Mouse (Mus musculus): ENCODE measurements at regions not wholly inside any gene's neighbourhood (a gene's known extent, or its start where the extent isn't known, plus 50 kb on each side); places are given as distances from the start of the nearest gene placed in this dataset.

DNA sequence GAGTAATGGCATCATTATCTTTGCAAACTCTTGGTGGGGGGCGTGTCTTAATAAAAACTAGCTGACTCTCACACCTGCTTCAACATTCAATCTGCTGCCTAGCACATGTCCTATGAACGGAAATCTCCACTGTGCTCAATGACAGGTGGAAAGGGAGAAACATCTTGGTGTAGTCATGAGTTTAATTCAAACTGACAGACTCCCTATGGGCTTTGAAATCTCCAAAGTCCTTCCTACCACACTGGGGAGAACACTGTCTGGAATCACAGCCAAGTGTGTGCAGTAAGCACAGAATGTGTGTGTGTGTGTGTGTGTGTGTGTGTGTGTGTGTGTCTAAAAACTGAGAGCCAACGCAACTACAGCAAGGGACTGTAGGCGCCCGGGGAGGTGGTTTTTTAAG lies 179.5 kb upstream of the Hnrnpa3 start:
- WGBS: 86% methylated on average over 5 of the region's 5 CpGs
- no peaks in the 10 kb centered on the region for H3K36me3 ChIP-seq
- H3K4me1 ChIP-seq: peaks cover 18% of the 10 kb centered on the region
- no peak overlapping the region for H3K4me2 ChIP-seq
- no peak overlapping the region for H3K9ac ChIP-seq
- 0 out of 2 replicates have a peak, but pooled peaks cover 4% of the 10 kb centered on the region for H3K27me3 ChIP-seq (replicated peaks)
- no peak for ATAC-seq (ENCODE audit: extremely low read depth, insufficient number of reproducible peaks, low FRiP score, low TSS enrichment)
- H3K9me3 ChIP-seq: no peaks in the 10 kb centered on the region
- H3K4me3 ChIP-seq: no peak overlapping the region
- no peak overlapping the region for H3K27ac ChIP-seq (replicated peaks)

DNA sequence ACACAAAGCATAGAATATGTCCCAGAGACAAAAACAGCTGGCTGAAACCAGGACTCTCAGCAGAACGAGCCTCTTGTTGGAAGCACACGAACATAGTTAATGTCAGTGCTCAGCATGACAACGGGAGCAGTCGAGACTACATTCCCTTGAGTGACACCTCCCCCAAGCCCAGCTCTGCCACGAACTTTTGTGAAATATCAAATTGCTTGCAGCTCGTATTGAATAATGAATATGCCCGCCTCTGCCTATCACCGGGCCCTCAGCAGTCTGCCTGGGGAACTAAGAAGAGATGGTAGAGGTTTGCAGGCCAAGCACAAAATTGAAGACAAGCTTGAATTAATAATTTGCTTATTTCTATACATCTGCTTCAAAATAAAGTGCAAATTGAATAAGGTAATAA lies 177.2 kb upstream of the Hnrnpa3 start:
- 50% methylated on average over 8 of the region's 8 CpGs for WGBS
- H3K36me3 ChIP-seq: no peaks in the 10 kb centered on the region
- H3K4me3 ChIP-seq: no peak overlapping the region
- H3K4me2 ChIP-seq: no peak overlapping the region
- H3K9ac ChIP-seq: no peak overlapping the region
- peaks cover 23% of the 10 kb centered on the region for H3K4me1 ChIP-seq
- no peaks in the 10 kb centered on the region for H3K9me3 ChIP-seq
- no peak for ATAC-seq (ENCODE audit: extremely low read depth, insufficient number of reproducible peaks, low FRiP score, low TSS enrichment)
- no peak overlapping the region for H3K27ac ChIP-seq (replicated peaks)
- 0 out of 2 replicates have a peak, but pooled peaks cover 4% of the 10 kb centered on the region for H3K27me3 ChIP-seq (replicated peaks)

DNA sequence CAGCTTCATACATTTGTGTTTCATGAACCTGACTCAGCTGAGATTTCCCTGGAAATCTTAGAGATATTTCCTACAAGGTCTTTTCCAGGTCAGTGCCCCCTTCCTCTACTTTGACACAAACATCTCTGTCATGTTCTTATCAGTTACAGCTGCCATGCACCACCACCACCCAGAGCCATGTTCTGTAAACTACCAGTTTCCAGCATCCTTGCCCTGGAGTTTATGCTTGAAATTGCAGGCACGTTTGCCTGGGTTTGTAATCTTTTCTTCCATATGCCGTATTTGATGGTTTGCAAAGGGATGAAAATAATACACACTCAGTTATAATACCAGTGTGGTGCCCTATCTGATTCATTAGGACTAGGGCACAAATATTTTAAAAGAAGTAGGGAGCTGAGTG lies 176.6 kb upstream of the Hnrnpa3 start:
- H3K9me3 ChIP-seq: no peaks in the 10 kb centered on the region
- no peak overlapping the region for H3K4me2 ChIP-seq
- H3K27ac ChIP-seq (replicated peaks): no peak overlapping the region
- H3K36me3 ChIP-seq: no peaks in the 10 kb centered on the region
- 31% methylated on average over 2 of the region's 2 CpGs for WGBS
- H3K4me3 ChIP-seq: no peak overlapping the region
- no peak overlapping the region for H3K9ac ChIP-seq
- ATAC-seq (ENCODE audit: extremely low read depth, insufficient number of reproducible peaks, low FRiP score, low TSS enrichment): no peak
- 0 out of 2 replicates have a peak, but pooled peaks cover 4% of the 10 kb centered on the region for H3K27me3 ChIP-seq (replicated peaks)
- peaks cover 23% of the 10 kb centered on the region for H3K4me1 ChIP-seq

DNA sequence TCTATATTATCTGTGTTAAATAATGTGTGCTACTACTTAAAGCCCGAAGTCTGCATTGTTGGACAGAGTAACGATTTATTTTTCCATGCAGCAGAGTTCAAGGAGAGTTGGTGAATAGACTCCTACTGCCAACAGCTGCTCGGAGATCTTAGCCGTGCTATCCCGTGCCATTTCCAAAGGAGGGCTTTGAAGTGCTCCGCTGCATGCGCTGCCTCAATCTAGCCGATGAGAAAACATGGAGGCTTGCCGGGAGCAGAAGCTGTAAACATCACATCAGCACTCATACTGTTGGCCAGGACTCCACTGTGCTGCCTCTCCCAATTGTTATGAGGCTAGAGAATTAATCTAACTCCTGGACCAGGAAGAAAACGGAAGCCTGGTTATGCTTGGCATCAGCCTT lies 174.1 kb upstream of the Hnrnpa3 start:
- H3K9ac ChIP-seq: no peak overlapping the region
- no peaks in the 10 kb centered on the region for H3K9me3 ChIP-seq
- H3K4me2 ChIP-seq: peak overlapping the region; percentile 56
- ATAC-seq (ENCODE audit: extremely low read depth, insufficient number of reproducible peaks, low FRiP score, low TSS enrichment): no peak
- H3K4me1 ChIP-seq: peaks cover 23% of the 10 kb centered on the region
- WGBS: 42% methylated on average over 10 of the region's 10 CpGs
- H3K27me3 ChIP-seq (replicated peaks): 0 out of 2 replicates have a peak, but pooled peaks cover 4% of the 10 kb centered on the region
- H3K27ac ChIP-seq (replicated peaks): no peak overlapping the region
- H3K4me3 ChIP-seq: 0 out of 2 replicates have a peak overlapping the region, but pooled peaks have one; percentile 10
- no peaks in the 10 kb centered on the region for H3K36me3 ChIP-seq

DNA sequence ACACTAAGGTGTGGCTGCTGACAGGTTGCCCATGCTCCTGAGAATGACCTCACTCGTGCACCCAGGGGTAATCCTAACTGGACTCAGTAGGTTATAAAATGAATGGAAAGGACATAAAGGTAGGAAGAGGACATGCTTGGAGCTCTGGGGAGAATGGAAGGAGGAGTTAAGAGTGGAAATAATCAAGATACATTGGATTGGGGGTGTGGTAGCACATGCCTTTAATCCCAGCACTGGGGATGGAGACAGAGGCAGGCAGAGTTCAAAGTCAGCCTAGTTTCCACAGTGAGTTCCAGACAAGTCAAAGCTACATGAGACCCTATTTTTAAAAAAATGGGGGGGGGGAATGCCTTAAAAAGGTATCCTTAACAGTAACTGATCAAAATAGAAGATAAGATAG lies 167.9 kb upstream of the Hnrnpa3 start:
- no peaks in the 10 kb centered on the region for H3K36me3 ChIP-seq
- no peak overlapping the region for H3K4me3 ChIP-seq
- ATAC-seq (ENCODE audit: extremely low read depth, insufficient number of reproducible peaks, low FRiP score, low TSS enrichment): no peak
- no peaks in the 10 kb centered on the region for H3K27me3 ChIP-seq (replicated peaks)
- no peaks in the 10 kb centered on the region for H3K4me1 ChIP-seq
- no peaks in the 10 kb centered on the region for H3K9me3 ChIP-seq
- H3K27ac ChIP-seq (replicated peaks): no peak overlapping the region
- no peak overlapping the region for H3K9ac ChIP-seq
- no peak overlapping the region for H3K4me2 ChIP-seq
- WGBS: 77% methylated on average over 1 of the region's 1 CpGs

DNA sequence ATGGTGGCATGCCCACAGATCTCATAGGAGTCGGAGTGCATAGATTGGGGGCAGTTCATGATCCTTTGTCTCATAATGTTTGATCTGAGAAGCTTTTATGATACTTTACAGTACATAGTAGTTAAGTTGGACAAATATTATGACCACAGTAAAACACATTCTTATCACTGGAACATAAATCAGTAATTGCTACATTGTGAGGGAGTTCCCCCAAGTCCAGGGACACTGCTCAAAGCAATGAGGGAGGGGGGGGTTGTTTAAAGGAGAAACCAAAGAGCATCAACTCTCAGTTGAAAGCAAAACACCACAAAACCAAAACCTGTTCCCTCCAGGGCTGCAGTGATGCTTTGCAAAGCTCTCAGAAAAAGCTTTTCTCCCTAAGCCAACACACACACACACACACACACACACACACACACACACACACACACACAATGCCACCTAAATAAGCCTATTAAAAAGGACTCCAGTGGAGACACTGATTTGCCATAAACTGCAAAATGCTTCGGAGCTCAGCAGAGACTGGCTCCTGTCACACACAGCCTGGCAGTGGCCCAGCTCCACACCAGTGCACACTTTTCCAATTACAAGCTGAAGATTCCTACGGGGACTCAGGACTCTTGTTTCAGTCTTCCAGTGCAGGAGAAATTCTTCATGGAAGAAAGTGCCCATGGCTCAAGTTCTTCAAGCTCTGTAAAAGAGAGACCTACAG lies 167.1 kb upstream of the Hnrnpa3 start:
- Histone ChIP-seq H3K27ac (replicated peaks) (no peak overlapping the region), H3K27me3 (replicated peaks) (no peaks in the 10 kb centered on the region), H3K4me3 (no peak overlapping the region), H3K4me1 (no peaks in the 10 kb centered on the region), H3K4me2 (no peak overlapping the region), H3K9ac (no peak overlapping the region), H3K9me3 (no peaks in the 10 kb centered on the region), H3K36me3 (no peaks in the 10 kb centered on the region)
- no peak for ATAC-seq (ENCODE audit: extremely low read depth, insufficient number of reproducible peaks, low FRiP score, low TSS enrichment)
- WGBS: 51% methylated on average over 3 of the region's 3 CpGs

DNA sequence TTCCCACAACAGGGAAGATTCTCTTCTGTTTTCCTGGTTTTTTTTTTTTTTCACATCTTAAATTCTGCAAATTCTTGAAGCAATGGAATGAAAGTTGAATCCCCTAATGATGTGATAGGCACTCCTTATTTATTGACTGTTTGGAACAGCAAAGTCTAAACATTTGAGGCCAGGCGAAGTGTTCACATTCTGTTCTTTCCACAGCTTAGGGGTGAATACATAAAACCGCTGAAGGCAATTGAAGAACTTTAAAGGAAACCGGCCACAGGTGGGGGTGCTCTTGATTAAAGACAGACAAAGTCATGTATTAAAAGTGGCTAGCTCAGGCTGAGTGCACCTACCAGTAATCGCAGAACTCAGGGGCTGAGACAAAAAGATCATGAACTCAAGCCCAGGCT lies 166.6 kb upstream of the Hnrnpa3 start:
- Histone ChIP-seq H3K9me3 (no peaks in the 10 kb centered on the region), H3K4me3 (no peak overlapping the region), H3K4me2 (no peak overlapping the region), H3K27me3 (replicated peaks) (no peaks in the 10 kb centered on the region), H3K9ac (no peak overlapping the region), H3K36me3 (no peaks in the 10 kb centered on the region), H3K4me1 (no peaks in the 10 kb centered on the region), H3K27ac (replicated peaks) (no peak overlapping the region)
- 70% methylated on average over 4 of the region's 4 CpGs for WGBS
- no peak for ATAC-seq (ENCODE audit: extremely low read depth, insufficient number of reproducible peaks, low FRiP score, low TSS enrichment)

DNA sequence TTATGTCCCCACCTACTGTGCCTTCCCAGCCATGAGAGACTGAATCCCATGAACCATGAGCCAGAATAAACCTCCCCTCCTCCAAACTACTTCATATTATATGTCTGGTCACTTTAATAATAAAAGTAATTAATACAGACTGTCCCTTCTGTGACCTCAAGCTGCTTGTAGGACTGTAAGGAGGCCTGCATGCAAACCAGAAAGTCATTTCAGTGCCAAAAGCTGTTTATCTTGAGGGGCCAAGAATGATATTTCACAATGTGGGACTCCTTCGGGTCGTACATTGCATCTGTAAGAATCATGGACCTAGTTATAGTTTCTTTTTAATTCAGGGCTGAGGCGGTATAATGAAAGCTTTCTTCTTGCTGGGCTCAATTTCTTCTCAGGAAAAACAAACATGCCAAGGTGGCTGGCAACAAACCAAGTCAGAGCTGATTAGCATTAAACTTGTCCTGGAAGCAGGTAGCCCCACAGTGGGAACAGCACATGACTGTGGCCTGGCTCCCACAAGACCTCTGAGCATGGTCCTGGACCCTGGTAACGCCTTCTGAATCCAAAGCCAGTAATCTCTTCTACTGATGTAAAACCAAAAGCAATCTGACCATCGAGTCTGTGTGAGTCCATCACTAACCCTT lies 162.3 kb upstream of the Hnrnpa3 start:
- H3K4me3 ChIP-seq: no peak overlapping the region
- WGBS: 76% methylated on average over 5 of the region's 5 CpGs
- ATAC-seq (ENCODE audit: extremely low read depth, insufficient number of reproducible peaks, low FRiP score, low TSS enrichment): no peak
- no peaks in the 10 kb centered on the region for H3K9me3 ChIP-seq
- H3K4me1 ChIP-seq: no peaks in the 10 kb centered on the region
- H3K9ac ChIP-seq: no peak overlapping the region
- H3K4me2 ChIP-seq: no peak overlapping the region
- no peaks in the 10 kb centered on the region for H3K27me3 ChIP-seq (replicated peaks)
- H3K36me3 ChIP-seq: no peaks in the 10 kb centered on the region
- no peak overlapping the region for H3K27ac ChIP-seq (replicated peaks)

DNA sequence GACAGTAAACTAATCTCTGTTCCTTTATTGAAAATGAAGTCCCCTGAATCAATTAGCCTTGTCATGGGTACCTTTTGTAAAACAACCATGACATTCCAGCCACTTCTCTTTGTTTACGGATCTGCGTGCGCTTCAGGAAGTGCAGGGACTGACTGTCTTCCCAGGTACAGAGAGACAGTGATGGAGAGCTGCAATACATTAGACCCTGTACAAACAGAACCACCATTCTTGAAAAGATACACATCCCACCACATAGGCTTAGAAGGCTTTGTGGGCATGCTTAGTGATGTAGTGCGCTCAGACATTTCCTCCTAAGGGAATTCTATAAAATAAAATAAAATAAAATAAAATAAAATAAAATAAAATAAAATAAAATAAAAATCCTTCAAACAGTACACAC lies 148.8 kb upstream of the Hnrnpa3 start:
- peaks cover 8% of the 10 kb centered on the region for H3K4me1 ChIP-seq
- no peaks in the 10 kb centered on the region for H3K9me3 ChIP-seq
- H3K27ac ChIP-seq (replicated peaks): no peak overlapping the region
- no peak for ATAC-seq (ENCODE audit: extremely low read depth, insufficient number of reproducible peaks, low FRiP score, low TSS enrichment)
- H3K36me3 ChIP-seq: no peaks in the 10 kb centered on the region
- no peaks in the 10 kb centered on the region for H3K27me3 ChIP-seq (replicated peaks)
- H3K9ac ChIP-seq: no peak overlapping the region
- H3K4me2 ChIP-seq: no peak overlapping the region
- 77% methylated on average over 4 of the region's 4 CpGs for WGBS
- no peak overlapping the region for H3K4me3 ChIP-seq

DNA sequence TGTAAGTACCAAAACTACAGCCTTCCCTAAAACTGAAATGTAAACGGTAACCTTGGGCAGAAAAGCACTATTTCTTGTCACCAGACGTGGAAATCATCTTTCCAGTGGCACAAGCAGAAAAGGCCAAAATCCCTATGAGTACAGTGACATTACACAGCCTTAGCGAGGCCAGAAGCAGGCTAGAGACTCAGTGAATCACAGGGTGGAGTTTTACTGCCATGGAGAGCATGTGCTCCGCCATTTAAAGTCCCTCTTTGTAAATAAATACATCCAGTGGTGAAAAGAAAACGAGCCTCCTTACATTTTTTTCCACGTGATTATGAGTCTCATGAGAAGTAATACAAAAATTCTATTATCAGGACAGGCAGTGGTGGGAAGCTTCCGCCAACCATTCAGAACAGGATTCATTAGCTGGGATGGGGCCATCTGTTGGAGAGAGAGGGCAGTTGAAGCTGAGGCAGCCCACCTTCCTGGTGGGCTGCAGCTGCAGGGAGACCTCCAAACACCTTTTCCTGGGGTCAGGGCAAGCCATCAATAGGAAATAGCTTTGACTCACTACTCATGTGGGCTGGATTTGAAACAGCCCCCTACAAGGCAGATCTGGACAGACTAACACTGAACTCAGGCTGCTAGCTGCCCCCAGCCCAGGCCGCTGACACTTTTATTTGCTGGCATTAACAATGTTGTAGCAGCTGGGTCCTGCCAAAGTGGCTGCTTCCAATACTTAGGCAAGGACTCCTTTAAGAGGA lies 146.5 kb upstream of the Hnrnpa3 start:
- no peak overlapping the region for H3K9ac ChIP-seq
- no peaks in the 10 kb centered on the region for H3K36me3 ChIP-seq
- H3K4me2 ChIP-seq: no peak overlapping the region
- no peaks in the 10 kb centered on the region for H3K9me3 ChIP-seq
- H3K27me3 ChIP-seq (replicated peaks): no peaks in the 10 kb centered on the region
- no peak overlapping the region for H3K4me3 ChIP-seq
- 72% methylated on average over 8 of the region's 8 CpGs for WGBS
- no peak for ATAC-seq (ENCODE audit: extremely low read depth, insufficient number of reproducible peaks, low FRiP score, low TSS enrichment)
- peaks cover 8% of the 10 kb centered on the region for H3K4me1 ChIP-seq
- H3K27ac ChIP-seq (replicated peaks): no peak overlapping the region

DNA sequence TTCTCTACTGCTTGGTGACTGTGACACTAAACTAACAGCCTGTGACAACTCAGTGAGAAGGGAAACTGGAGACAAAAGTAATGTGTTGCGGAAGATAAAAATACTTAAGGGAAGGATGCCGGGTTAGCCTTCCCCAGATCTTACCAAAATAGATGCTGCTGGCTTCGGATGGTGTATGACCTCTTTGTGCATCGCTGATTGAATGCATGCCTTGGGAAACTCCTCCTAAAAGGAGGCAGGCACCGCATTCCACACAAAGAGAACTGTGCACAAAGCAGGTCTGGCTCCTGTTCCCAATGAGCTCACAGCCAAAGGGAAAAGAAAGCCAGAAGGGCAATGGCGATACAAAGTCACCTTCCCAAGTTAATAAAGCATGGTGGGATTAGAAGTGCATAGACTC lies 144.9 kb upstream of the Hnrnpa3 start:
- ATAC-seq (ENCODE audit: extremely low read depth, insufficient number of reproducible peaks, low FRiP score, low TSS enrichment): no peak
- no peak overlapping the region for H3K27ac ChIP-seq (replicated peaks)
- 37% methylated on average over 6 of the region's 6 CpGs for WGBS
- no peak overlapping the region for H3K4me3 ChIP-seq
- no peaks in the 10 kb centered on the region for H3K36me3 ChIP-seq
- no peaks in the 10 kb centered on the region for H3K9me3 ChIP-seq
- no peak overlapping the region for H3K9ac ChIP-seq
- H3K4me2 ChIP-seq: no peak overlapping the region
- H3K27me3 ChIP-seq (replicated peaks): no peaks in the 10 kb centered on the region
- peaks cover 8% of the 10 kb centered on the region for H3K4me1 ChIP-seq
